Mouse (Mus musculus) limb, embryonic 11.5 days (tissue): ENCODE data around the gene Cyp2b10. TPM values are rescaled to one million over a fixed set of nuclear protein-coding genes. Genes with fewer than 3 reads are reported as not detected.

Experiments
- ATAC-seq: fragments of 200-750 bp; cut with Nextera tagmentation; 2 replicates; pipeline ENCODE4 v1.8.0; 2017; ENCODE audit warnings: low read depth; ENCODE audit not compliant: insufficient number of reproducible peaks, low FRiP score, low TSS enrichment
- DNase-seq: peaks from one replicate; pipeline ENCODE4 v3.0.0-alpha.2; 2015; ENCODE audit warnings: low spot score
- H3K27ac ChIP-seq: fragments of 300-500 bp; sonication (generic); replicated peaks from 2 replicates; pipeline ENCODE4 v1.5.1; 2014; ENCODE audit warnings: low read depth, mild to moderate bottlenecking, low read length
- H3K27me3 ChIP-seq: fragments of 300-500 bp; sonication (generic); 2 replicates; pipeline ENCODE4 v1.6.1; 2014; ENCODE audit warnings: mild to moderate bottlenecking, low read length, mixed read lengths; ENCODE audit not compliant: control insufficient read depth, insufficient read depth
- H3K36me3 ChIP-seq: fragments of 300-500 bp; sonication (generic); 2 replicates; pipeline ENCODE4 v1.6.1; 2014; ENCODE audit warnings: mild to moderate bottlenecking, low read length, moderate library complexity, mixed read lengths; ENCODE audit not compliant: control insufficient read depth, insufficient read depth
- H3K4me1 ChIP-seq: fragments of 300-500 bp; sonication (generic); 2 replicates; pipeline ENCODE4 v1.6.1; 2014; ENCODE audit warnings: low read length, mixed read lengths; ENCODE audit not compliant: control insufficient read depth, insufficient read depth
- H3K4me2 ChIP-seq: fragments of 300-500 bp; sonication (generic); 2 replicates; pipeline ENCODE4 v1.6.1; 2014; ENCODE audit warnings: low read depth, mild to moderate bottlenecking, moderate library complexity; ENCODE audit not compliant: severe bottlenecking
- H3K4me3 ChIP-seq: fragments of 300-500 bp; sonication (generic); 2 replicates; pipeline ENCODE4 v1.5.1; 2014; ENCODE audit warnings: low read depth, low read length
- H3K9ac ChIP-seq: fragments of 300-500 bp; sonication (generic); 2 replicates; pipeline ENCODE4 v1.6.1; 2014; ENCODE audit warnings: mild to moderate bottlenecking, low read length
- H3K9me3 ChIP-seq: fragments of 300-500 bp; sonication (generic); 2 replicates; pipeline ENCODE4 v1.6.1; 2016; ENCODE audit warnings: low read length; ENCODE audit not compliant: control insufficient read depth
- WGBS: fragments of 180-500 bp; shearing (Covaris S2); extraction: QIAGEN DNeasy Blood & Tissue Kit; methylation state at CpG from one replicate; pipeline ENCODE4 v1.1.7; 2014; 5-methylcytosine and 5-hydroxymethylcytosine counted together
- polyA plus RNA-seq: library from polyadenylated mRNA; unstranded; fragments of >200 nt; fragmentation: Nextera tagmentation; extraction: Ambion mirVana; gene quantifications from 2 replicates; pipeline ENCODE4 v1.2.1, GENCODE M21; 2014

Gene Cyp2b10
- not detected in 2 replicates for polyA plus RNA-seq

- Histone ChIP-seq H3K4me1 (no peaks in the 10 kb centered on the region), H3K4me2 (no peak within 1 kb of the TSS), H3K9me3 (no peaks in the 10 kb centered on the region), H3K27ac (no peak within 1 kb of the TSS), H3K9ac (no peak within 1 kb of the TSS), H3K4me3 (no peak within 1 kb of the TSS), H3K36me3 (no peaks in the 10 kb centered on the region), H3K27me3 (no peaks in the 10 kb centered on the region)
- DNase-seq: no peak
- ATAC-seq: no peak
- 85% methylated on average over 6 of the region's 6 CpGs for WGBS
These were observed at the start of gene Cyp2b10 for GRCm38 (mm10) chr7:25897411-25897810. Gene Cyp2b10, plus strand, starts transcription at chr7:25897620.

GRCm38 (mm10) chr7:25847722-25848443 lies 49.5 kb upstream of the Cyp2b10 start:
- Histone ChIP-seq H3K4me2 (peak overlapping the region; percentile 33), H3K27me3 (no peaks in the 10 kb centered on the region), H3K4me3 (peak overlapping the region; percentile 26), H3K27ac (no peak overlapping the region), H3K36me3 (no peaks in the 10 kb centered on the region), H3K9ac (peak overlapping the region; percentile 50; the same call in 1 of the 2 replicates), H3K4me1 (no peaks in the 10 kb centered on the region), H3K9me3 (no peaks in the 10 kb centered on the region)
- WGBS: 12% methylated on average over 13 of the region's 13 CpGs
- DNase-seq (peak; percentile 95), ATAC-seq (peak; percentile 84)

GRCm38 (mm10) chr7:25848444-25848812 lies 49.0 kb upstream of the Cyp2b10 start:
- DNase-seq: no peak
- ATAC-seq: 0 out of 2 replicates have a peak, but pooled peaks have one; percentile 54
- WGBS: 25% methylated on average over 11 of the region's 11 CpGs
- peak overlapping the region; percentile 50; the same call in 1 of the 2 replicates for H3K9ac ChIP-seq
- H3K36me3 ChIP-seq: no peaks in the 10 kb centered on the region
- H3K9me3 ChIP-seq: no peaks in the 10 kb centered on the region
- no peak overlapping the region for H3K27ac ChIP-seq
- H3K4me2 ChIP-seq: peak overlapping the region; percentile 33
- H3K4me1 ChIP-seq: no peaks in the 10 kb centered on the region
- H3K4me3 ChIP-seq: peak overlapping the region; percentile 26
- no peaks in the 10 kb centered on the region for H3K27me3 ChIP-seq

GRCm38 (mm10) chr7:25855082-25855481 lies 42.3 kb upstream of the Cyp2b10 start:
- ATAC-seq: no peak
- no peak overlapping the region for H3K9ac ChIP-seq
- H3K9me3 ChIP-seq: no peaks in the 10 kb centered on the region
- peak; percentile 78 for DNase-seq
- no peaks in the 10 kb centered on the region for H3K4me1 ChIP-seq
- WGBS: 37% methylated on average over 8 of the region's 8 CpGs
- H3K4me2 ChIP-seq: no peak overlapping the region
- no peaks in the 10 kb centered on the region for H3K36me3 ChIP-seq
- H3K27me3 ChIP-seq: no peaks in the 10 kb centered on the region
- H3K27ac ChIP-seq: no peak overlapping the region
- no peak overlapping the region for H3K4me3 ChIP-seq

DNA sequence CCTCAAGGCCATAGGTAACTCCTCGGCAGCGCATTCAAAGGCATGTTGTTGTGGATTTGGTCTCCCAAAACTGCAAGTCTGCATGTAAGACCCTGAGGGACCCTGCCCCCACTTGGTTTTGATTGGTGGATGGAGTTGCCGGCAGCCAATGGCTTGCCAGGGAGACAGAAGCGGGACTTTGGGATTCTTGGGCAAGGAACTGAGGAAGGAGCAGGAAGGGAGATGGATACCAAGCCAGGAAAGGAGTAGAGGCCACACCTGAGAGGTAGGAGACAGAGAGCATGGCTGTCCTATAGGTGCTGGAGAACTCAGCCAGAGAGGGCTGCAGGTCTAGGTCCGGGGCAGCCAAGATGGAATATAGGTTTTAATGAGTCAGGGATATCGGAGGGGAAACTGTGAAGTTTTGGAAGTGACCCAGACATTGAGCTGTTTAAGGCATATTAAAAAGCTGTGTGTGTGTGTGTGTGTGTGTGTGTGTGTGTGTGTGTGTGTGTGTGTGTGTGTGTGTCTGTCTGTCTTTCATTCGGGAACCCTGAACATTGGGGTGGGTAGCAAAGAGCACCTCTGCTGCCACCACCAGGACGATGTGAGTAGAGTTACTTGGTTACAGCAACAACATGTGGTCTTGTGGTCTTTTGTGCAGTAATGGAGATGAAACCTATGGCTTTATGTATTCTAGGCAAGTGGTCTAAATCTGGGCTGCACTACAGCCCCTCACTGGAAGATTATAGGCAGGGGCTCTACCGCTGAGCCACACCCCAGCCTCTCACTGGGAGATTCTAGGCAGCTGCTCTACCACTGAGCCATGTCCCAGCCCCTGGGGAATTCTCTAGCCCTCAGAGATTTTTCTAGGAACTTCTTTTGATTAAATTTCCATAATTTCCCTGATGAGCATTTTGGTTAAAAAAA lies 37.2 kb upstream of the Cyp2b10 start:
- H3K27ac ChIP-seq: no peak overlapping the region
- no peaks in the 10 kb centered on the region for H3K4me1 ChIP-seq
- H3K27me3 ChIP-seq: no peaks in the 10 kb centered on the region
- DNase-seq (peak; percentile 74), ATAC-seq (peak; percentile 76; the same call in 1 of the 2 replicates)
- H3K36me3 ChIP-seq: no peaks in the 10 kb centered on the region
- peak overlapping the region; percentile 60 for H3K4me2 ChIP-seq
- H3K4me3 ChIP-seq: peak overlapping the region; percentile 24
- H3K9ac ChIP-seq: no peak overlapping the region
- WGBS: 18% methylated on average over 9 of the region's 9 CpGs
- H3K9me3 ChIP-seq: no peaks in the 10 kb centered on the region

DNA sequence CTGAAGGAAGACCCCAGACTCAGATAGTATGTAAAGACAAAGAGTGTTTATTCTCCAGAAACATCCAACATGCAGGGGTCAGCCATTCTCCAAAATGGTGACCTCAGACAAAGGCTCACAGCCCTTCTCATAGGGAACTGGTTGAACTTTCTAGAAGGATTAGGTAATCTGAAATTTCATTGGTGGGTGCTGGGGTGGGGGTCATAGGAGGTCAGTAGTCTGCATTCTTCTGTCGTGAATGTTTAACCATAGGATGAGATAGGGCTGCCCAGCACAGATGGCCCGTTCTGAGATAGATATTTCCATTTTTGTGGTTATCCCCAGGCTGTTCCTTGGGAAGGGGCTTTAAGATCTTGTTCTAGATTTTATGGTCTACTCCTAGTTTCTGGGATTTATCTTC lies 35.1 kb upstream of the Cyp2b10 start:
- Histone ChIP-seq H3K4me2 (no peak overlapping the region), H3K4me1 (no peaks in the 10 kb centered on the region), H3K27me3 (no peaks in the 10 kb centered on the region), H3K9me3 (no peaks in the 10 kb centered on the region), H3K27ac (no peak overlapping the region), H3K4me3 (no peak overlapping the region), H3K36me3 (no peaks in the 10 kb centered on the region), H3K9ac (no peak overlapping the region)
- ATAC-seq (no peak), DNase-seq (no peak)
- 84% methylated on average over 2 of the region's 2 CpGs for WGBS

DNA sequence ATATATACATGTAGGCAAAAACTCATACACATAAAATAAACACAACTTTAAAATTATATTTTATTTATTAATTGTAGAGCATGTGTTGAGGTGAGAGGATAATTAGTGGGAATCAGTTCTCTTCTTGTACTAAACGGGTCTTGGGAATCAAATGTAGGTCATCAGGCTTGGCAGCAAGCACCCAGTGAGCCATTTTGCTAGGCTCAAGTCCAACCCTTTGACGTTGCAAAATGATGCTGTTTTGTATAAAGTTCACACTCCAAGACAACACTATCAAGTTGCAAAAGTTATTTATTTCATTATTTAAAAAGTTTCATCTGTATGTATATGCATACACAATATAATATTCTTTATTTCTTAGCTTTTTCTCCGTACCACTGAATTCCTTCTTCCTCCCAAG lies 33.7 kb upstream of the Cyp2b10 start:
- Histone ChIP-seq H3K4me2 (no peak overlapping the region), H3K27me3 (no peaks in the 10 kb centered on the region), H3K4me1 (no peaks in the 10 kb centered on the region), H3K27ac (no peak overlapping the region), H3K9me3 (no peaks in the 10 kb centered on the region; the same call in 1 of the 2 replicates), H3K36me3 (no peaks in the 10 kb centered on the region), H3K9ac (no peak overlapping the region), H3K4me3 (no peak overlapping the region)
- DNase-seq: no peak
- 87% methylated on average over 3 of the region's 3 CpGs for WGBS
- no peak for ATAC-seq

DNA sequence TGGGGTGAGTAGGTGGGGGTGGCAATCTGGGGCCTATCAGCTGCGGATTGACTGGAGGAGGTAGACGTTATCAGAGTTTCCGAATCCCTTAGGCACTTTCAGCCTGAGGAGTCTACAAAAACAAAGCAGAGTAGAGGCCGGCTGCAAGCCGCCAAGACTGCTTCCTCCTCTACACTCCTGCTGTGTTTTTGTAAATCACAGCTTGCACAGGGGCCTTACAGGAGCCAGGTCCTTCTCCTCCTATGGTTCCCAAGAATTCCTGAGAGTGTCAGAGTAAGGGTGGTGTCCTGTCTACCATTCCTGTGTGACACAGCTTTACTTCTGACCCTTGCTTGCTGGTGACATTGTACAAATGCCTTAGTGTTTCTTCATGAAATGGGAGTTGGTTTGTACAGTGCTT lies 32.6 kb upstream of the Cyp2b10 start:
- 69% methylated on average over 5 of the region's 5 CpGs for WGBS
- no peaks in the 10 kb centered on the region; the same call in 1 of the 2 replicates for H3K9me3 ChIP-seq
- no peak overlapping the region for H3K9ac ChIP-seq
- no peaks in the 10 kb centered on the region for H3K27me3 ChIP-seq
- H3K4me1 ChIP-seq: no peaks in the 10 kb centered on the region
- no peak overlapping the region for H3K4me2 ChIP-seq
- H3K27ac ChIP-seq: no peak overlapping the region
- H3K4me3 ChIP-seq: no peak overlapping the region
- DNase-seq (no peak), ATAC-seq (no peak)
- H3K36me3 ChIP-seq: no peaks in the 10 kb centered on the region
